Mouse (Mus musculus) lung, postnatal 14 days (tissue): ENCODE results near the gene Daxx.
"Not testable (repeated sequence)": the region's sequence is repeated elsewhere in the genome, so short reads cannot be mapped to it uniquely, and the experiment has no call there.

Experiments
- DNase-seq: peaks from one replicate; pipeline ENCODE4 v3.0.0; 2021

Daxx gene

DNA sequence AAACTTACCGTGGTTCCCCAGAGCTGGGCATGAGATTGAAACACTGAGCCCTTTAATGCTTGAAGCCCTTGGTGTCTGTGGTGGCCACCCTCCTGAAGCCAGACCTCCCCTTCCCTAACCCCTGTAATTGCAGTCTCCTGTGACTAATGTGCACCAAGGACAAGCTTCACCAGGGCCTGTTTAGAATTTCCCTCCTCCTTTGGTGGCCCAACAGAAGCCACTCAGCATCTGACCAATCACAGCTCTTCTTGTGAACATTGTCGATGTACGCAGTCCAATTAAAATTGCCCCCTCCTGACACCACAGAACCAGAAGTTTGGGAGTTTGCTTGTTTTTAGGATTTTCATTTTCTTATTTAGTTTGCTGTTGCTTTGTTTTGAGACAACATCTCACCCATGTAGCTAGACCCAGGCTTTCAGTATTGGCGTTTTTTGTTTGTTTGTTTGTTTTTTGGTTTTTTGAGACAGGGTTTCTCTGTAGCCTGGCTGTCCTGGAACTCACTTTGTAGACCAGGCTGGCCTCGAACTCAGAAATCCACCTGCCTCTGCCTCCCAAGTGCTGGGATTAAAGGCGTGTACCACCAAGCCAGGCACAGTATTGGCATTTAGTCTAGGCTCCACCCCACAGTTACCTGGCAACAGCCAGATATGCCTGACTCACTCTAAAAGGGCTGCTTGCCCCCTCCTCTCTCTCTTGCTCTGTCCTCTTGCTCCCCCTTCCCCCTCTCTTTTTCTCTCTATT, 5.1 kb upstream of the Daxx start:
- DNase-seq = not testable (repeated sequence)

DNA sequence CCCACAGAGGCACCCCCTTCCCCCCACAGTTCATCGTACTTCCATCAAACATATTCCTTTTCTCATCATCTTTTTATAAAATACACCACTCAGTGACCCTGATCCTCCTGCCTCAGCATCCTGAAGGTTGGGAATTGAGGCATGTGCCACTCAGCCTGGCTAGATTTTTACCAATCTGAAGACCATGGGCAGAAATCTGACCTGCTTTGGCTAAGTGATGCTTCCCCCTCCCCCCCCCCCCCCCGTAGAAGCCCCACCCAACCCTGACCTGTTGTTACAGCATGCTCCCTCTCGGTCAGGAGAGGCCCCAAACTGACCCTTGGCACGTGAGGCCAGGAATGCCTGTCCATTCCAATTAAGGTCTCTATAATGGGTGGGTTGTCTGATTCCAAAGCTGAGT, 4.4 kb upstream of the Daxx start, which contains the start of gene Platr17:
Platr17 (plus strand) TSS at position 301 of the 400 bp plus-strand sequence.
- not testable (repeated sequence) for DNase-seq

DNA sequence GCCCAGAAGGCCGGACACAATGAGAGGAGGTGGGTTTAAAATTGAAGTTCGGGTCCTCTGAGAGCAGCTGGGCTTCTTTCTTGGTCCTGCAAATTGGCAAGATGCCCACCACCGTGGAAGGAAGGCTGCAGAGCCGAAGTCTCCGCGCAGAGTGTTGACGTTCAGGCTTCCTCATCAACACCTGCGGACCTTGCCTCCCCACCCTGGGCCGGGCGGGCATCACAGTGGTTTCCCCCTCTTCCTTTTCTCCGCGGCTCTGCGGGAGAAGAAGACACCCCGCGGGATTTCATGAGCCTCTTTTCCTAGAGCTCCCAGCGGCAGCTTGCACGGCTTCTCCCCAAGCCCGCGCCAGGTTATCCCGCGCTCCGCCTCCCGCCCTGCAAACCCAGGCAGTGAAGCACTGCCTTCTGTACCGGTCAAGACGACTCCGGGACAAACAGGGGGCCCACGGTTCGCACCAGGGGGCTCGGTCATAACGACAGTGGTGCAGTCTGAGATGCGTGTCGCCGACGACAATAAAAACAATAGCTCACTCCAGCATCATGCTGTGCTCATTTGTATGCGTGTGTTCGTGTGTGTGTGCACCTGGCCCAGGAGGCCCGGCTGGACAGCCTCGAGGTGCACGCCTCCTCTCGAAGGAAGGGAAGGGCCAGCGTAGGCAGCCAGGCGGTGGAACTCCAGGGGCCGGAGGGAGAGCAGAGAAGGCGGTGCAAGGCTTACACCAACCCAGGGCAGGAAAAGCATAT, 710 bp upstream of the Daxx start:
- peak; percentile 43 for DNase-seq

DNA sequence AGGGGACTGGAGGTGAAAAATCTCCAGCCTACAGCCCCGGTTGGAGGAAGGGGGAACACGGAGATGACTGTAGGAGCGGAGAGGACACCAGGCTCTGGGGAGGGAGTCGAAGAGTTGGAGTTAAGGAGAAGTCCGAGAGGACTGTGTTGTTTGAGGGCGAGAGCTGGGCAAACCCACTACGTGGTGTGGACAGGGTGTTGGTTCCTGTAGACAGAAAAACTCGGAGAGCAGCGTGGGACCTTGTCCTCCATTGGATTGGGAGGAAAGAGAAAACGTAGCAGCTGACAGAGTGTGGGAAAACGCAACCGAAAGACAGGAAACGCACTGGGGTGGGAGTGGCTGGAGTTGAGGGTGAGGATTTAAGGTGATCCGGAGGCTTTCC, 646 bp downstream of the Daxx start:
- DNase-seq = peak; percentile 58

DNA sequence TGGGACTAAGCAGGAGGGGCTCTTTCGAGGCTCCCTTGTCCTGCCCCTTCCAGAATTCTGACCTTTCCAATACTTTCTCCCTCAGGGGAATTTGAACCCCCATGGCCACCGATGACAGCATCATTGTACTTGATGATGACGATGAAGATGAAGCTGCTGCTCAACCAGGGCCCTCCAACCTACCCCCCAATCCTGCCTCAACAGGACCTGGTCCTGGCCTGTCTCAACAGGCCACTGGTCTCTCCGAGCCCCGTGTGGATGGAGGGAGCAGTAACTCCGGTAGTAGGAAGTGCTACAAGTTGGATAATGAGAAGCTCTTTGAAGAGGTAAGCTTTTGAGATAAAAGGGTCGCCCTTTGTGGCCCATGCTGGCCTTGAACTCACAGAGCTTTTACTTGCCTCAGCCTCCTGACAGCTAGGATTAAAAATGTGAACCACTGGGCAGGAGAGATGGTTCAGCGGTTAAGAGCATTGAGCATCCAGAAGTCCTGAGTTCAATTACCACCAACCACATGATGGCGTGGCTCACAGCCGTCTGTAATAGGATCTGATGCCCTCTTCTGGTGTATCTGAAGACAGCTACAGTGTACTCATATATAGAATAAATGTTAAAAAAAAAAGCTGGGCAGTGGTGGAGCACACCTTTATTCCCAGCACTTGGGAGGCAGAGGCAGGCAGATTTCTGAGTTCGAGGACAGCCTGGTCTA, 1.3 kb downstream of the Daxx start:
- DNase-seq = no peak

DNA sequence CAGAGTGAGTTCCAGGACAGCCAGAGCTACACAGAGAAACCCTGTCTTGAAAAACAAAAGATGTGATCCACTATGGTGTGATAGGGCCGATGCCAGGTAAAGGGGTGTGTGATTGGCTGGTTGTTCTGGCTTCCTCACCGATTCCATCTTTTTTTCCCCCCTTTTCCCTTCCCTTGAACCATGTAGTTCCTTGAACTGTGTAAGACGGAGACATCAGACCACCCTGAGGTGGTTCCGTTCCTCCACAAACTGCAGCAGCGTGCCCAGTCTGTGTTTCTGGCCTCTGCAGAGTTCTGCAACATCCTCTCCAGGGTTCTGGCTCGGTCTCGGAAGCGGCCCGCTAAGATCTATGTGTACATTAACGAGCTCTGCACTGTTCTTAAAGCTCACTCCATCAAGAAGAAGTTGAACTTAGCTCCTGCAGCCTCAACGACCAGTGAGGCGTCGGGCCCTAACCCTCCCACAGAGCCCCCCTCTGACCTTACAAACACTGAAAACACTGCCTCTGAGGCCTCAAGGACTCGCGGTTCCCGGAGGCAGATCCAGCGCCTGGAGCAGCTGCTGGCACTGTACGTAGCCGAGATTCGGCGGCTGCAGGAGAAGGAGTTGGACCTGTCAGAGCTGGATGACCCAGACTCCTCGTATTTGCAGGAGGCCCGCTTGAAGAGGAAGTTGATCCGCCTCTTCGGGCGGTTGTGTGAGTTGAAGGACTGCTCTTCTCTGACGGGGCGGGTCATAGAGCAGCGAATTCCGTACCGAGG, 2.0 kb downstream of the Daxx start:
- DNase-seq = no peak

DNA sequence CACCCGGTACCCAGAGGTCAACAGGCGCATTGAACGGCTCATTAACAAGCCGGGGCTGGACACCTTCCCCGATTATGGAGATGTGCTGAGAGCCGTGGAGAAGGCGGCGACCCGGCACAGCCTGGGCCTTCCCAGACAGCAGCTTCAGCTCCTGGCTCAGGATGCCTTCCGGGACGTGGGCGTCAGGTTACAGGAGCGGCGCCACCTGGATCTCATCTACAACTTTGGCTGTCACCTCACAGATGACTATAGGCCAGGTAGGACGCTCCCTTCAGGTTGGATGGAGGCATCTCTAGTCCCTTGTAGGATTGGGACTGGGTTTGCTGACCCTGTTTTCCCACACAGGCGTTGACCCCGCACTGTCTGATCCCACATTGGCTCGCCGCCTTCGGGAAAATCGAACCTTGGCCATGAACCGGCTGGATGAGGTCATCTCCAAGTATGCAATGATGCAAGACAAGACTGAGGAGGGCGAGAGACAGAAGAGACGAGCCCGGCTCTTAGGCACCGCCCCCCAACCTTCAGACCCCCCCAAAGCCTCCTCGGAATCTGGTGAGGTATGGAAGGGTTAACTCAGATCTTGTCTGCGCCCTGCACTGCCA, 2.7 kb downstream of the Daxx start:
- DNase-seq = no peak

DNA sequence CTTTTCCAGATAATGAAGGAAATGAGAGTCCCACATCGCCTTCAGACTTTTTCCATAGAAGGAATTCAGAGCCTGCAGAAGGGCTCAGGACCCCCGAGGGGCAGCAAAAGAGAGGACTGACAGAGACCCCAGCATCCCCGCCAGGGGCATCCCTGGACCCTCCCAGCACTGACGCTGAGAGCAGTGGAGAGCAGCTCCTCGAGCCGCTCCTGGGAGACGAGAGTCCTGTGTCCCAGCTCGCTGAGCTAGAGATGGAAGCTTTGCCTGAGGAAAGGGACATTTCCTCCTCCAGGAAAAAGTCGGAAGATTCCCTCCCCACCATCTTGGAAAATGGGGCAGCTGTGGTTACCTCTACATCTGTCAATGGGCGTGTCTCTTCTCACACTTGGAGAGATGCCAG, 4.0 kb downstream of the Daxx start:
- no peak for DNase-seq

DNA sequence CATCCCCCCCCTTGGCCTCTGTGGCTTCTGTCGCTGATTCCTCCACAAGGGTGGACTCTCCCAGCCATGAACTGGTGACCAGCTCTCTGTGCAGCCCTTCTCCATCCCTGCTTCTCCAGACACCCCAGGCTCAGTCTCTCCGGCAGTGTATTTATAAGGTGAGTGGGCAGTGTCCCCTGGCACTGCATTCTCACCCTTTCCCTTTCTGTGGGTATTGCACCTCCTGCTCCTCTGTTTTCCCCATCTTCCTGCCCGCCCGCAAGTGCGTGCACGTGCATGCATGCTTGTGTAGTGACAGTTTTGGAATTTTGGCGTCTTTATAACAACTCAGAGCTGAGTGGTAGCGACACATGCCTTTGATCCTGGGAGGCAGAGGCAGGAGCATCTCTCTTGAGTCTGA, 4.7 kb downstream of the Daxx start:
- DNase-seq = no peak

DNA sequence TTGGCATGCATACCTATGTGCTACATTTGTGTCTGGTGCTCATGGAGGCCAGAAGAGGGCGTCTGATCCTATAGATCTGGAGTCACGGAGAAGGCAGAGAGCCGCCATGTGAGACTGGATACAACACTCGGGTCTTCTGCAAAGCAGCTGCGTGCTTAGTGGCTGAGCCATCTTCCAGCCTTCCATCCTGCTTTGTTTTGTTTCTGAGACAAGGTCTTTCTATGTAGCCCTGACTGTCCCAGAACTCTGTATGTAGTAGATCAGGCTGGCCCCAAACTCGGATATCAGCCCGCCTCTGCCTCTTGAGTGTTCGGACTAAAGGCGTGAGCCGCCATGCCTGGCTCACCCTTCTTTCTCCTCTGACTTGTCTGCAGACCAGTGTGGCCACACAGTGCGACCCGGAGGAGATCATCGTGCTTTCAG, 5.8 kb downstream of the Daxx start:
- DNase-seq = no peak

DNA sequence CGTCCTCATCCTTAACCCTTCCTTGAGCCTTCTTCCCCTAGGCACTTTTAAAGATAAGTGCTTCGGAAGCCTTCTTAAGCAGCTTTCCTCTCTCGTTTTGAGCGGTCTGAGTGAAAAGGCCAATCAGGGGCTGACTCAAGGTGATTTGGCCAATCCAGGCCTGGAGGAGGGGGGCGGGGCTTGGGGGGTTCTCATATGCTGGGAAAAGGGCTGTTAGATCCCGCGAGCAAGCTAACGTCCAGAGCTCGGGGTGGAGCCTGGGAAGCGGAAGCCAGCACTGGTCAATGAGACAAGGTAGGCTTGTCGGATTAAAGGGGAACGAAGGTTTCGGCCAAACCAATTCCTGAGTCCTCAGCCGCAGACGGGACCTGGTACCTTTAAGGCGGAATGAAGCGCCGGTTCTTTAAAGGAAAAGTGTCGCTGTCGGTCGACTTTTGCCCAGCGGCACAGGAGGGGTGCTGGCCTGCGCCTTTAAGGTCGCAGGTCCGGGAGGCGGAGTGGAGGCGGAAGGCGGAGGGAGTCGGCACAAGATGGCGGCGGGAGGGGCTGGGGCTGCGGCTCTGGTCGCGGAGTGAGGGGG, 6.5 kb downstream of the Daxx start, which contains the start of the genes Tapbp and Zbtb22:
Tapbp (plus strand) TSS at position 229 of the 580 bp plus-strand sequence.
Zbtb22 (plus strand) TSS at position 234 of the 580 bp plus-strand sequence.
- DNase-seq = peak; percentile 96

DNA sequence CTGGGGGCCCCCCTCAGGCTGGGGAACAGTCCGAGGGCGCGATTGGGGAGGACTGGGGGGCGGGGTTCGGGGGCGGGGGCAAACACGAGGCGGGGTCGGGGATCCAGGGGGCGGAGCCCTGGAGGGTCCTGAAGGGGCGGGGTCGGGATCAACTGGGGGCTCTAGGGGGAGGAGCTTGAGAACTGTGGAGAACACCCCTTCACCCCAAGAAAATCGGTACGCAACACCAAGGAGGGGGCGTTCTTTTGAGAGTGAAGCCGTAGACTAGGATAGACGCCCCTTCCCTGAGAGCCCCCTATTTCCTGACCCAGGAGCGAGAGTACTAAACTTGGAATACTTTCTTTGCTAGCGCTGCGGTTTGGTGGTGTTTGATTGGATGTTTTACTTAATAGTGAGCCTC, 7.1 kb downstream of the Daxx start:
- DNase-seq = peak; percentile 56

DNA sequence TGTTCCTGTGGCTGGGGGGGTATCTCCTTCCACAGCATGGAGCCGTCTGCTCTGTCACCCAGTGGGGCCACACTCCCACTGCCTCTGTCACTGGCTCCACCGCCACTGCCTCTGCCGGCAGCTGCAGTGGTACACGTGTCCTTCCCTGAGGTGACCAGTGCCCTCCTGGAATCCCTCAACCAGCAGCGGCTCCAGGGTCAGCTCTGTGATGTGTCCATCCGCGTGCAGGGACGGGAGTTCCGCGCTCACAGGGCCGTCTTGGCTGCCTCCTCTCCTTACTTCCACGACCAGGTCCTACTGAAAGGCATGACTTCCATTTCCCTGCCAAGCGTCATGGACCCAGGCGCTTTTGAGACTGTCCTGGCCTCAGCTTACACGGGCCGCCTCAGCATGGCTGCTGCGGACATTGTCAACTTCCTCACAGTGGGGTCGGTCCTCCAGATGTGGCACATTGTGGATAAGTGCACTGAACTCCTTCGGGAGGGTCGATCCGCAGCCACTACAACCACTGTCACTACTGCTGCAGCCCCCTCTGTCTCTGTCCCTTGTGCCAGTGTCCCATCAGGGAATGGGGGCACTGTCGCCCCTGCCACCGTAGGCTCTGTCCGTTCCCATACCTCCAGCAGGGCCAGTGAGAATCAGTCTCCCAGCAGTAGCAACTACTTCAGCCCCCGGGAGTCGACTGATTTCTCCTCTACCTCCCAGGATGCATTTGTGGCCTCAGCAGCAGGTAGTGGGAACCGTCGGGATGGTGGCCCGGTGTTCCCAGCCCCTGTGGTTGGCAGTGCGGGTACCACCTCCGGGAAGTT, 7.8 kb downstream of the Daxx start:
- no peak for DNase-seq

DNA sequence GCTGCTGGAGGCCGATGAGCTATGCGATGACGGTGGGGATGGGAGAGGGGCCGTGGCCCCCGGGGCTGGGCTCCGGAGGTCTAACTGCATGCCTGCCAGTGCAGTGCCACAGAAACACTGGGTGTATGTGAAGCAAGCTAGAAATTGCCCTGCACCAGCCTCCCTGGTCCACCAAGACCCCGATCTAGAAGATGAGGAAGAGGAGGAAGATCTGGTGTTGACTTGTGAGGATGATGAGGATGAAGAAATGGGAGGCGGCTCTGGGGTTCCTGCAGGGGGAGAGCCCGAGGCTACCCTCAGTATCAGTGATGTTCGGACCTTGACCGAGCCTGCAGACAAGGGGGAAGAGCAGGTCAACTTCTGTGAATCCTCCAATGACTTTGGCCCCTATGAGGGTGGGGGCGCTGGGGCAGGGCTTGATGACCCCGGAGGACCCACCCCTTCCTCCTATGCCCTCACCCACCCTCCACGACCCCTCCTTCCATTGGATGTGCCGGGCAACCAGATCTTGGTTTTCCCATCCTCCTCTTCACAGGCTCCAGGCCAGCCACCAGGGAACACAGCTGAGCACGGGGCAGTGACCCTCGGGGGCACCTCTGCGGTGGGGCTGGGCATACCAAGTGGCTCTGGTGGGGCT, 8.6 kb downstream of the Daxx start:
- DNase-seq = no peak

DNA sequence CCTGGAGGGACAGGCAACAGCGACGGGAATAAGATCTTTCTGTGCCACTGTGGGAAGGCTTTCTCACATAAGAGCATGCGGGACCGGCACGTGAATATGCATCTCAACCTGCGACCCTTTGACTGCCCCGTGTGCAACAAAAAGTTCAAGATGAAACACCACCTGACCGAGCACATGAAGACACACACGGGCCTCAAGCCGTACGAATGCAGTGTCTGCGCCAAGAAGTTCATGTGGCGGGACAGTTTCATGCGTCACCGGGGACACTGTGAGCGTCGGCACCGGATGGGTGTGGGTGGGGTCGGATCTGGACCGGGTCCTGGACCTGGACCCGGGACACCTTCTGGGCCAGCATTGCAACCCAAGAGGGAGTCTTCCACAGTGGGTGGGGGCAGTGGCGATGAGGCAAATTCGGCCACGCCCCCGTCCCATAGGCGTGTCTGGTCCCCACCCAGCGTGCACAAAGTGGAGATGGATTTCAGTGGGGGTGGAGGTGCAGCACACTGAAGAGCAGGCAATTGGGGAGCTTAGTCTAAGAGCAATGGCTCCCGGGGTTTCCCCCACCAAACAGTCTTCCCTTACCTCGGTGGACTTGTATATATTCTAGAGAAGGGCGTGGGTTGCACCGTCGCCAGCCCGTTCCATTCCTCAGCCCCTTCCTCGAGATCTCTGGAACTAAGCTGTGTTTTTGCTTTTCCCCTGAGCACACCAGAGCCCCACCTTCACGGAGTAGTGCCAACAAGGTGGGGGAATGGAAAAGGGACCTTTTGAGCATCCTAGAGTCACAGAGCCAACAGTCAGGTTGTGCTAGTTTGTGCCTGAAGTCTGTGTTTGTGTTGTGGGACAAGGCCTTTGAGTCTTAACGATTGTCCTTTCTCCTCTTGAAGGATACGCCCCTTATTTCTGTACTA, 9.3 kb downstream of the Daxx start:
- DNase-seq = no peak

DNA sequence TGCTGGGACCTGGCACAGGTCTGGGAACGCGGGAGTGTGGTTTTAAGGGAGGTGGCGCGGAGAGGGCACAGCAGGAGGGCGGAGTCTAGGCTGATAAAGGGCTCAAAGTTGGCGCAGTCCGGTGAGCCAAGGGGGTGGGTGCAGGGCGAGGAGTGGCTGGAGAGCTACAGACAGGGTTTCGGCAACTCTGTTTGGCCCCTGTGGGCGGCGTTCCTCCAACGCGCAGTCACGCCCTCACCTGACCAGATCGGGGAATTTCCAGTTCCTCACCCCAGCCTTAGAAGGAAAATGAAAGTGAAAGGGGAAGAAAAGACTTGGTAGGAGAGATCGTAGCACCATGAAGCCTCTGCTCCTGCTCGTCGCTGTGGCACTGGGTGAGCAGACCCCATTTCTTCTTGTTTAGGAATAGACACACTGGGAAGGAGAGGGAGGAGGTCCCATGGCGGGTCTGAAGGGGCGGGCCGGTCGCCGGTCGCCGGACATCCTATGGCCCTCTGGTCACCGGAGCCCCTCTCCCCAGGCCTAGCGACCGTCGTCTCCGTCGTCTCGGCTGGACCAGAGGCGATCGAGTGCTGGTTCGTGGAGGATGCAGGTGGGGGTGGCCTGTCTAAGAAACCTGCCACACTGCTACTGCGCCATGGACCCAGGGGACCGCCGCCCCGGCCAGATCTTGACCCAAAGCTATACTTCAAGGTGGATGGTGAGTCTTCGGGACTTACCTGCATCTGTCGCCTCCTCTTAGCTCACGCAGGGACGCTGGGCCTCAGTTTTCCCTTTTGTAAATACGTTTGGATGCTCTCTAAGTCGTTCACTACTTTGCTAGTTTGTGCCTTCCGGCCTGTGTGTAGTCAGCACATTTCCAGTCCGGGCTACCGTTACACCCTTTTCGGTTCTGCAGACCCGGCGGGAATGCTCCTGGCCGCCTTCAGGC, 10.4 kb downstream of the Daxx start:
- DNase-seq = peak; percentile 87

DNA sequence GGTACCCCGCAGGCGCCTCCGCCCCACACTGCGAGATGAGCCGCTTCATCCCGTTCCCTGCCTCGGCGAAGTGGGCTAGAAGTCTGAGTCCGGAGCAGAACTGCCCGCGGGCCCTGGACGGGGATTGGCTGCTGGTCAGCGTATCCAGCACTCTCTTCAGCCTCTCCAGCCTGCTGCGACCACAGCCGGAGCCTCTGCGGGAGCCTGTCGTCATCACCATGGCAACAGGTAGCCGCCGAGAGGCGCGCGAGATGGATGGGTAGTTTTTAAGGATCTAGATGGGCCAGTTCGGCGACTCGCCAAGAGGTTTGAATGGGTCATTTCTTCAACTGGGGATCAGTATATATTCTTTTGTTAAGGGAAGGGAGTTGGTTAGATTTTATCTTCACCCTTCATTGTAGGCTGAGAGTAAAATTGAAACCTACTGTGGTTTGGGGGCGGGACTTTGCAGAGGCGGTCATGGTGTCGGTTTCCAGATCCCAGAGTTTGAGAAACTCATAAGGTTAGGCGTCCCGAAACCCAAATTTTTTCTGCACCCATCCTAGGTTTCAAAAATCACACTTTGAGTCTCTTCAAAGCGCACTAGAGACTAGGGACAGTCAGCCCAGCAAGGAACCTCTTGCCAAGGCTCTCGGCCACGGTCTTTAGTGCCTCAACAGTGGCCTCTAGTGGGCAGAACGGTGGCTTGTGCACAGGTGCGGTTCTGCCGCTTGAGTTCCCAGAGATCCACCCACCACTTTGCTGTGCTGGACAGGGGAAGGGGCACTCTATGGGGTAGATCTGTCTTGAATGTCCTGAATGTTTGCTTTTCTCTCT, 11.3 kb downstream of the Daxx start:
- peak; percentile 92 for DNase-seq
